Mouse (Mus musculus) liver, embryonic 15.5 days (tissue): ENCODE results near the gene Nuak1. TPM values are rescaled to one million over a fixed set of nuclear protein-coding genes. Genes with fewer than 3 reads are reported as not detected.

Source experiments
- ATAC-seq: fragments of 200-750 bp; cut with Nextera tagmentation; 2 replicates; pipeline ENCODE4 v1.8.0; 2017; ENCODE audit warnings: moderate number of reproducible peaks, mild to moderate bottlenecking, moderate library complexity; ENCODE audit not compliant: insufficient read depth
- H3K27ac ChIP-seq: fragments of 300-500 bp; sonication (generic); replicated peaks from 2 replicates; pipeline ENCODE4 v1.5.1; 2015; ENCODE audit warnings: mild to moderate bottlenecking, inconsistent platforms
- H3K27me3 ChIP-seq: fragments of 300-500 bp; sonication (generic); 2 replicates; pipeline ENCODE4 v1.6.1; 2015; ENCODE audit warnings: mild to moderate bottlenecking, inconsistent platforms
- H3K36me3 ChIP-seq: fragments of 300-500 bp; sonication (generic); replicated peaks from 2 replicates; pipeline ENCODE4 v1.6.1; 2015; ENCODE audit warnings: moderate library complexity, mild to moderate bottlenecking, inconsistent platforms
- H3K4me1 ChIP-seq: fragments of 300-500 bp; sonication (generic); replicated peaks from 2 replicates; pipeline ENCODE4 v1.6.1; 2015; ENCODE audit warnings: inconsistent platforms
- H3K4me2 ChIP-seq: fragments of 300-500 bp; sonication (generic); 2 replicates; pipeline ENCODE4 v1.6.1; 2015; ENCODE audit warnings: moderate library complexity, mild to moderate bottlenecking, inconsistent platforms
- H3K4me3 ChIP-seq: fragments of 300-500 bp; sonication (generic); replicated peaks from 2 replicates; pipeline ENCODE4 v1.5.1; 2015; ENCODE audit warnings: mild to moderate bottlenecking, inconsistent platforms
- H3K9ac ChIP-seq: fragments of 300-500 bp; sonication (generic); 2 replicates; pipeline ENCODE4 v1.6.1; 2015; ENCODE audit warnings: moderate library complexity, mild to moderate bottlenecking, inconsistent platforms
- H3K9me3 ChIP-seq: fragments of 300-500 bp; sonication (generic); replicated peaks from 2 replicates; pipeline ENCODE4 v1.6.1; 2016; ENCODE audit warnings: inconsistent platforms
- WGBS: fragments of 180-500 bp; shearing (Covaris S2); methylation state at CpG from one replicate; pipeline ENCODE4 v1.1.7; 2015; ENCODE audit warnings: mixed read lengths; ENCODE audit not compliant: insufficient replicate concordance; 5-methylcytosine and 5-hydroxymethylcytosine counted together
- polyA plus RNA-seq: library from polyadenylated mRNA; unstranded; fragments of >200 nt; fragmentation: Nextera tagmentation; extraction: Ambion mirVana; gene quantifications from 2 replicates; pipeline ENCODE4 v1.2.1, GENCODE M21; 2015

The Nuak1 gene
- polyA plus RNA-seq, 1 experiment from 2014 or later: 0.13 TPM

DNA sequence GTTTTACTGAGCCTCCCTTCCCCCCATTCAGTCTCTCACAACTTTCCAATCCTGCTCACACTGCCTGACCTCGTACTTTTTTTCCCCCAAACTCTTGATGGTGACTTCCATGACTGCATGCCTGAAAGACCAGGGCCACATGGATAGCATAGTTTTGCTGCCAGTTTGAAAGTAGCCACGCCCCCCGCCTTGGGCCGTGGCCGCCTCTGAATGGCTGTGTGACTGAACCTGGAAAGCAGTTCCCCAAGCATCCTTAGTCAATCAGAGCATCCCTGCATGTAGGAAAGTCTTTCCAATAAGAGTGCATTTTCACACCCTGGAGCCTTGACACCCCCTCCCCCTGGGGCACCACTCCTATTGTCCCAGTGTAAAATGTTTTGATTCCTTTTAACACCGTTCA lies 116.4 kb downstream of the Nuak1 start:
- Histone ChIP-seq H3K9ac (no peak overlapping the region), H3K4me1 (no peaks in the 10 kb centered on the region), H3K4me2 (no peak overlapping the region), H3K27ac (no peak overlapping the region), H3K27me3 (no peaks in the 10 kb centered on the region), H3K4me3 (no peak overlapping the region), H3K9me3 (no peaks in the 10 kb centered on the region), H3K36me3 (no peaks in the 10 kb centered on the region)
- no peak for ATAC-seq
- WGBS: 68% methylated on average over 6 of the region's 6 CpGs

Other genes with a start within 250 kb of the Nuak1 start
- gene Ckap4, start 93.5 kb upstream of the Nuak1 start, polyA plus RNA-seq: 11.7 and 12.3 TPM in 2 replicates
- gene Tcp11l2, start 136.0 kb upstream of the Nuak1 start, polyA plus RNA-seq: 59.9 and 67.7 TPM in 2 replicates
- gene Polr3b, start 181.7 kb upstream of the Nuak1 start, polyA plus RNA-seq: 5.4 TPM in 2 replicates